28 mouse cellular contexts compared by ENCODE assay signal in the genomic region with DNA sequence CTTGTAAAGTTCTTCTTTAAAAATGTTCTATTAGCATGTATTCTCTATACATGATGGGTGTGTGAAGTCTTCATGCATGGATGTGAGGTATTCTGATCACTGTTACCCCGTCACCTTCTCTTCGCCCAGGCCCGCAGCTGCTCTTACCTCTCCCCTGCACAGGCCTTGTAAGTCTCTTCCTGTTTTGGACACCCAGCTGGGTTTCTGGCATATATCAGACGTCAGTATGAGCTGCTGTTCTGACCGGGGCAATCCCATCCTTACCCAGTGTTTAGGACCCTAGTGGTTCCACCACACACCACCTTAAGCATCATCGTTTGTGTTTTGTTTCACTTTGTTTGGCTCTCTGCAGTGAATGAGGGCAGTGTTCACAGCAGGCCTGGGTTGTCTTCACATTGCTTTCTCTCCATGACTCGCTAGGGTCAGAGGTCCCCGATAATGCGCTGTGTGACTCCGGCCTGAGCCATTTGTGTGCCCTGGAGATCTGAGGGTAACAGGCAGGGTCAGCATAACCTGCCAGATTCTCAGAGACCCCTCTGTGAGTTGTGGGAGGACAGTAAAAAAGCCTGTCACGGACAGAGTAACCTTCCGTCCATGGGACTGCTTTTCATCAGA.
DNase-seq lines count a peak whose midpoint lies in the region; ATAC-seq lines count a peak whose summit lies in the region.
"Had no signal": no experiment of that assay in that cellular context is flagged by ENCODE, and none has a peak within 500 bp of the region (broad histone marks: within the 10 kb centered on the region; RNA-seq: fewer than 3 reads in every experiment).

No protein-coding gene starts in this region.

- H3K9ac ChIP-seq in heart, embryonic 13.5 days: no peak overlapping the region; the same call in 1 of the 2 replicates
- no peak overlapping the region for H3K9ac ChIP-seq in midbrain, embryonic 13.5 days (replicated peaks)
- H3K9ac ChIP-seq: embryonic facial prominence, embryonic 12.5 days; forebrain, embryonic 12.5 days; limb, embryonic 15.5 days; liver, embryonic 14.5 days; lung, embryonic 15.5 days; neural tube, embryonic 12.5 days; stomach, embryonic 15.5 days had no signal

- H3K9me3 ChIP-seq in heart, embryonic 13.5 days: no peaks in the 10 kb centered on the region
- H3K9me3 ChIP-seq in midbrain, embryonic 10.5 days (replicated peaks): no peaks in the 10 kb centered on the region
- no peaks in the 10 kb centered on the region for H3K9me3 ChIP-seq in midbrain, embryonic 13.5 days
- H3K9me3 ChIP-seq: embryonic facial prominence, embryonic 12.5 days; forebrain, embryonic 12.5 days; limb, embryonic 15.5 days; lung, embryonic 15.5 days; neural tube, embryonic 12.5 days; stomach, embryonic 15.5 days had no signal

- peak overlapping the region; percentile 46; the same call in 1 of the 2 replicates for H3K27ac ChIP-seq in heart, embryonic 13.5 days (replicated peaks)
- H3K27ac ChIP-seq in midbrain, embryonic 10.5 days (replicated peaks): peak overlapping the region; percentile 53; the same call in 1 of the 2 replicates
- H3K27ac ChIP-seq in midbrain, embryonic 13.5 days: no peak overlapping the region
- H3K27ac ChIP-seq: embryonic facial prominence, embryonic 12.5 days; forebrain, embryonic 12.5 days; hindbrain, postnatal 0 days; limb, embryonic 15.5 days; liver, embryonic 14.5 days; lung, embryonic 15.5 days; neural tube, embryonic 12.5 days; stomach, embryonic 15.5 days had no signal

- no peak for ATAC-seq in heart, embryonic 13.5 days (ENCODE audit: extremely low read depth, insufficient number of reproducible peaks, low FRiP score, low TSS enrichment)
- ATAC-seq in midbrain, embryonic 13.5 days: no peak
- ATAC-seq: hindbrain, postnatal 0 days; intestine, embryonic 16.5 days; Patski had no signal

- peak overlapping the region; percentile 30; the same call in 1 of the 2 replicates for H3K4me2 ChIP-seq in heart, embryonic 13.5 days
- H3K4me2 ChIP-seq in midbrain, embryonic 13.5 days (replicated peaks): no peak overlapping the region
- H3K4me2 ChIP-seq: embryonic facial prominence, embryonic 12.5 days; forebrain, embryonic 12.5 days; limb, embryonic 15.5 days; lung, embryonic 15.5 days; neural tube, embryonic 12.5 days; stomach, embryonic 15.5 days had no signal

- no peak for DNase-seq in heart, adult 18-20 months
- DNase-seq in midbrain, embryonic 10.5 days (ENCODE audit: low spot score): peak; percentile 37
- peak; percentile 50 for DNase-seq in embryo, embryonic 9.5 days (ENCODE audit: extremely low spot score)
- DNase-seq in yolk sac, embryonic 10.5 days (ENCODE audit: low spot score): peak; percentile 22
- DNase-seq in cerebellum, postnatal 25 days: no peak
- DNase-seq: B cell, adult 2 months; cerebellum, adult 11 months; cerebellum, postnatal 36 days; gastrocnemius, postnatal 36 days; kidney, adult 9 months; kidney, postnatal 14 days; left cerebral cortex, postnatal 4 days; lung, postnatal 4 days; thymus, postnatal 25 days had no signal

- no peaks in the 10 kb centered on the region for H3K36me3 ChIP-seq in heart, embryonic 13.5 days
- H3K36me3 ChIP-seq in midbrain, embryonic 10.5 days: no peaks in the 10 kb centered on the region
- no peaks in the 10 kb centered on the region for H3K36me3 ChIP-seq in midbrain, embryonic 13.5 days
- H3K36me3 ChIP-seq: embryonic facial prominence, embryonic 12.5 days; forebrain, embryonic 12.5 days; G1E; limb, embryonic 15.5 days; lung, embryonic 15.5 days; neural tube, embryonic 12.5 days; stomach, embryonic 15.5 days had no signal

- H3K4me3 ChIP-seq in heart, embryonic 13.5 days: no peak overlapping the region
- no peak overlapping the region for H3K4me3 ChIP-seq in midbrain, embryonic 10.5 days
- no peak overlapping the region for H3K4me3 ChIP-seq in midbrain, embryonic 13.5 days (replicated peaks)
- H3K4me3 ChIP-seq: embryonic facial prominence, embryonic 12.5 days; forebrain, embryonic 12.5 days; limb, embryonic 15.5 days; lung, embryonic 15.5 days; neural tube, embryonic 12.5 days; stomach, embryonic 15.5 days had no signal

- no peaks in the 10 kb centered on the region for H3K27me3 ChIP-seq in heart, embryonic 13.5 days (replicated peaks)
- no peaks in the 10 kb centered on the region for H3K27me3 ChIP-seq in midbrain, embryonic 10.5 days (ENCODE audit: low read depth, poor library complexity, severe bottlenecking)
- H3K27me3 ChIP-seq in midbrain, embryonic 13.5 days: no peaks in the 10 kb centered on the region
- H3K27me3 ChIP-seq: CH12.LX; embryonic facial prominence, embryonic 12.5 days; lung, embryonic 15.5 days; neural tube, embryonic 12.5 days; Patski; stomach, embryonic 15.5 days had no signal

- H3K4me1 ChIP-seq in heart, embryonic 13.5 days: peaks cover 49% of the 10 kb centered on the region
- H3K4me1 ChIP-seq in midbrain, embryonic 10.5 days: peaks cover 50% of the 10 kb centered on the region
- peaks cover 30% of the 10 kb centered on the region for H3K4me1 ChIP-seq in midbrain, embryonic 13.5 days (replicated peaks)
- H3K4me1 ChIP-seq: embryonic facial prominence, embryonic 12.5 days; limb, embryonic 15.5 days; lung, embryonic 15.5 days; stomach, embryonic 15.5 days had no signal

- WGBS in heart, embryonic 13.5 days: 35% methylated on average over 12 of the region's 12 CpGs
- 48% methylated on average over 12 of the region's 12 CpGs for WGBS in midbrain, embryonic 10.5 days
- WGBS in midbrain, embryonic 13.5 days: 60% methylated on average over 12 of the region's 12 CpGs

Comparison
In these comparisons a context has a peak if more than half of its experiments do, and no peak if none do; other contexts are left out.
1. DNase-seq: peak in midbrain, embryonic 10.5 days (single experiment), embryo, embryonic 9.5 days (single experiment) and yolk sac, embryonic 10.5 days (single experiment); none in heart, adult 18-20 months (0 of 2) and cerebellum, postnatal 25 days (0 of 2).